Mouse (Mus musculus) myocyte (in vitro differentiated cells): ENCODE data around the gene Tgm6. TPM values are rescaled to one million over a fixed set of nuclear protein-coding genes. Genes with fewer than 3 reads are reported as not detected.
A peak's percentile ranks its signal among the peaks of the same experiment; 100 is the strongest.

Experiments
- H3K27me3 ChIP-seq: one replicate; pipeline ENCODE4 v1.6.1; 2011; ENCODE audit not compliant: control insufficient read depth, insufficient read depth, insufficient read length
- H3K36me3 ChIP-seq: one replicate; pipeline ENCODE4 v1.6.1; 2011; ENCODE audit not compliant: control insufficient read depth, insufficient read depth
- H3K4me2 ChIP-seq: one replicate; pipeline ENCODE4 v1.6.1; 2011; ENCODE audit warnings: low read depth, control low read depth
- H3K4me3 ChIP-seq: one replicate; pipeline ENCODE4 v1.5.1; 2011; ENCODE audit warnings: mild to moderate bottlenecking, control low read depth, moderate library complexity
- H3K79me2 ChIP-seq: one replicate; pipeline ENCODE4 v1.6.1; 2011; ENCODE audit not compliant: control insufficient read depth, insufficient read depth
- H3ac ChIP-seq: one replicate; pipeline ENCODE4 v1.6.1; 2011; ENCODE audit not compliant: control insufficient read depth, insufficient read length
- CEBPB ChIP-seq: IDR thresholded peaks from 2 replicates; pipeline ENCODE4 v1.6.1; 2011; ENCODE audit warnings: mild to moderate bottlenecking, moderate library complexity; ENCODE audit not compliant: poor library complexity, insufficient read depth, severe bottlenecking
- E2F4 ChIP-seq: IDR thresholded peaks from one replicate; pipeline ENCODE4 v1.6.1; 2011; ENCODE audit warnings: mild to moderate bottlenecking, control low read depth, moderate library complexity; ENCODE audit not compliant: insufficient read depth
- MAX ChIP-seq: IDR thresholded peaks from one replicate; pipeline ENCODE4 v1.6.1; 2011; ENCODE audit warnings: low read depth, mild to moderate bottlenecking, control low read depth
- MYOD1 ChIP-seq, 3 experiments: IDR thresholded peaks; one replicate each; pipeline ENCODE4 v1.6.1; 2011; ENCODE audit warnings: control low read depth in 2 of 3, low read depth in 2 of 3, mild to moderate bottlenecking in 2 of 3, moderate library complexity in 1 of 3; ENCODE audit not compliant: insufficient read length in 2 of 3, control insufficient read depth in 1 of 3
- MYOG ChIP-seq, 3 experiments: IDR thresholded peaks; one replicate each; pipeline ENCODE4 v1.6.1; 2011; ENCODE audit warnings: control low read depth in 2 of 3, low read depth in 2 of 3, mild to moderate bottlenecking in 2 of 3; ENCODE audit not compliant: insufficient read length in 2 of 3, control insufficient read depth in 1 of 3, insufficient read depth in 1 of 3
- POLR2A ChIP-seq: IDR thresholded peaks from one replicate; pipeline ENCODE4 v1.6.1; 2011; ENCODE audit warnings: low read depth, mild to moderate bottlenecking, control low read depth, moderate library complexity; ENCODE audit not compliant: insufficient read length
- POLR2AphosphoS2 ChIP-seq: IDR thresholded peaks from one replicate; pipeline ENCODE4 v1.6.1; 2011; ENCODE audit warnings: low read depth, control low read depth; ENCODE audit not compliant: insufficient read length
- REST ChIP-seq: IDR thresholded peaks from one replicate; pipeline ENCODE4 v1.6.1; 2011; ENCODE audit warnings: mild to moderate bottlenecking, control low read depth, moderate library complexity; ENCODE audit not compliant: insufficient read depth, insufficient read length
- SRF ChIP-seq: IDR thresholded peaks from one replicate; pipeline ENCODE4 v1.6.1; 2011; ENCODE audit warnings: low read depth; ENCODE audit not compliant: control insufficient read depth, insufficient read length
- TCF12 ChIP-seq: IDR thresholded peaks from one replicate; pipeline ENCODE4 v1.6.1; 2011; ENCODE audit warnings: mild to moderate bottlenecking, control low read depth; ENCODE audit not compliant: poor library complexity, insufficient read depth, severe bottlenecking
- TCF3 ChIP-seq: IDR thresholded peaks from one replicate; pipeline ENCODE4 v1.6.1; 2011; ENCODE audit warnings: low read depth, control low read depth; ENCODE audit not compliant: insufficient read length
- USF1 ChIP-seq: IDR thresholded peaks from one replicate; pipeline ENCODE4 v1.6.1; 2011; ENCODE audit warnings: low read depth, mild to moderate bottlenecking, control low read depth, moderate library complexity
- polyA plus RNA-seq: library from polyadenylated mRNA; unstranded; fragments of >200 nt; fragmentation: generic; extraction: Trizol; gene quantifications from one replicate; pipeline ENCODE4 v1.2.1, GENCODE M21; 2012; ENCODE audit warnings: missing spikeins

The Tgm6 gene
- polyA plus RNA-seq, 1 experiment: not detected

- Histone ChIP-seq H3K27me3 (no peaks in the 10 kb centered on the region), H3K36me3 (peaks cover 25% of the 10 kb centered on the region), H3K79me2 (peaks cover 43% of the 10 kb centered on the region), H3K4me3 (peak overlapping the region; percentile 70), H3K4me2 (peak overlapping the region; percentile 82), H3ac (peak overlapping the region; percentile 82)
- TF ChIP-seq POLR2A: no peak
- no peak for TF ChIP-seq TCF3
- no peak for TF ChIP-seq POLR2AphosphoS2
- TF ChIP-seq E2F4: no peak
- no peak for TF ChIP-seq REST
- no peak for TF ChIP-seq USF1
- no peak for TF ChIP-seq CEBPB
- no peak for TF ChIP-seq MYOG (IDR thresholded peaks at IDR 0.05; ENCODE audit: control insufficient read depth in 1 of 3, insufficient read depth in 1 of 3, insufficient read length in 2 of 3, low read depth in 2 of 3)
- TF ChIP-seq MYOD1 (IDR thresholded peaks at IDR 0.05; ENCODE audit: control insufficient read depth in 1 of 3, insufficient read length in 2 of 3, low read depth in 2 of 3): no peak
- no peak for TF ChIP-seq SRF
- no peak for TF ChIP-seq MAX
- no peak for TF ChIP-seq TCF12
Measured at GRCm38 (mm10) chr2:130178381-130178705, 66.1 kb downstream of the Tgm6 start.

DNA sequence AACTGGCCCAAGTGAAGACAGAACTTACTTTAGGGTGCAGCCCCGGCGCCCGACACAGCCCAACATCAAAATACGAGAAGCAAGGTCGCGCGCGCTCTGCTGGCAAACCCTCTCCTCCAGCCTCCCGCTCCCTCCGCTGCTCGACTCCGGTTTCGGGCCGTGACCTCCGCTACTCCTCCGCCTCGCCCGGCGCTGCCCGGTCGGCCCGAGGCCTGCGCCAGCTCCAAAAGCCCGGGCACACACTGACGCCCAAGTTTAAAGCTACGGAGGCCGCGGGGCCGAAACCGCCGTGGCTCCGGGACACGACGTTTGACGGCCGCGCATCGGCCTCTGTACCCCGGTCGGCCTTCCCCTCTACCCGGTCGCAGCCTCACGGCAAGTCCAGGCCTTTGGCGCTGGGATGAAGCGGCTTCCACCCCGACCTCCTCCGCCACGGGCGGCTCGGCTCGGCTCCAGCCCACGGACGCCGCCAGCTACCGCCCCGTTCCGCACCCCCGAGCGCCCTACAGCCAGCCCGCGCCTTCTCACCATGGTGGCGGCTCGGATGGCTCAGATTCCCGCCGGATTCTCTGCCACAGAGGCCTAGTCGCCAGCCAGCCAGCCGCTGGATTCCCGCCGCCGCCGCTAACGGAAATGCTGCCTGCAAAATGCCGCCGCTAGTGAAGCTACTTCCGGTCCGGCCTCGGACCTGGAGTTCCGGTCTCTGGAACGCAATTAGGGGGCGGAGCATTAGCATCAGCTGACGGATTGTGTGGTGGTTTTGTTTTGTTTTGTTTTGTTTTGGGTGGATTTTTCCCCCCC lies 66.7 kb downstream of the Tgm6 start, which contains the start of gene Snrpb:
Gene Snrpb (minus strand): TSS at position 698 of the 801 bp plus-strand sequence.
- no peak for TF ChIP-seq MYOG (IDR thresholded peaks at IDR 0.05; ENCODE audit: control insufficient read depth in 1 of 3, insufficient read depth in 1 of 3, insufficient read length in 2 of 3, low read depth in 2 of 3)
- no peak for TF ChIP-seq REST
- no peak for TF ChIP-seq TCF12
- TF ChIP-seq POLR2A: peak; percentile 88
- TF ChIP-seq CEBPB: no peak
- TF ChIP-seq TCF3: no peak
- TF ChIP-seq POLR2AphosphoS2: peak; percentile 64
- TF ChIP-seq SRF: no peak
- TF ChIP-seq E2F4: peak; percentile 43
- no peak for TF ChIP-seq MAX
- TF ChIP-seq USF1: peak; percentile 87
- peak in 1 of 3 experiments; percentile 6 for TF ChIP-seq MYOD1 (IDR thresholded peaks at IDR 0.05; ENCODE audit: control insufficient read depth in 1 of 3, insufficient read length in 2 of 3, low read depth in 2 of 3)
- Histone ChIP-seq H3ac (peak within 1 kb of the TSS; percentile 82), H3K79me2 (peaks cover 43% of the 10 kb centered on the region), H3K4me3 (peak within 1 kb of the TSS; percentile 70), H3K4me2 (peak within 1 kb of the TSS; percentile 90), H3K27me3 (no peaks in the 10 kb centered on the region), H3K36me3 (peaks cover 19% of the 10 kb centered on the region)

- Histone ChIP-seq H3K36me3 (peaks cover 19% of the 10 kb centered on the region), H3K79me2 (peaks cover 43% of the 10 kb centered on the region), H3K27me3 (no peaks in the 10 kb centered on the region), H3K4me2 (peak overlapping the region; percentile 90), H3ac (peak overlapping the region; percentile 82), H3K4me3 (peak overlapping the region; percentile 70)
- TF ChIP-seq CEBPB (no peak), POLR2AphosphoS2 (no peak), MYOG (IDR thresholded peaks at IDR 0.05; ENCODE audit: control insufficient read depth in 1 of 3, insufficient read depth in 1 of 3, insufficient read length in 2 of 3, low read depth in 2 of 3) (no peak)
Measured at GRCm38 (mm10) chr2:130179507-130180019, 67.3 kb downstream of the Tgm6 start.

- H3K4me3 ChIP-seq: no peak overlapping the region
- H3ac ChIP-seq: no peak overlapping the region
- TF ChIP-seq CEBPB: no peak
- no peak for TF ChIP-seq TCF12
- no peak for TF ChIP-seq REST
- no peak for TF ChIP-seq USF1
- no peak for TF ChIP-seq TCF3
- H3K4me2 ChIP-seq: no peak overlapping the region
- H3K36me3 ChIP-seq: no peaks in the 10 kb centered on the region
- no peaks in the 10 kb centered on the region for H3K27me3 ChIP-seq
- no peaks in the 10 kb centered on the region for H3K79me2 ChIP-seq
Measured at GRCm38 (mm10) chr2:130188391-130188790, 76.2 kb downstream of the Tgm6 start.

DNA sequence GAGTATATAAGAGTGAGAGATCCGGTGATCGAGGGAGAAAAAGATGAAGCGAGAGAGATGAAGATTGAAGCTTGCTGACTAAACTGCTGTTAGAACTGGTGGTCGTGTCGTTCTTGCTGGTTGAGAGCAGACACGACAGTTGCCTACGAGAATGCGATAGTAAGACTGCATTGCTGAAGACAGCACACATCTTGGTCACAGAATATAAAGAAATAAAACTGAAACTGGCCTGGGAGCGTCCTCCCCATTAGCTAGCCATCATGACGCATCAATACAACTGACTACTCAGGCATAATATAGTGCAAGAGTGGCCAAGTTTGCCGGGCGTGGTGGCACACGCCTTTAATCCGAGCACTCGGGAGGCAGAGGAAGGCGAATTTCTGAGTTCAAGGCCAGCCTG lies 82.7 kb downstream of the Tgm6 start, which contains the start of gene Tmc2:
Gene Tmc2 (plus strand): TSS at position 301 of the 400 bp plus-strand sequence.
- no peak for TF ChIP-seq USF1
- no peak for TF ChIP-seq POLR2A
- no peak for TF ChIP-seq TCF3
- TF ChIP-seq MAX: no peak
- TF ChIP-seq E2F4: no peak
- no peak for TF ChIP-seq SRF
- no peak for TF ChIP-seq POLR2AphosphoS2
- TF ChIP-seq MYOD1 (IDR thresholded peaks at IDR 0.05; ENCODE audit: control insufficient read depth in 1 of 3, insufficient read length in 2 of 3, low read depth in 2 of 3): no peak
- no peak for TF ChIP-seq MYOG (IDR thresholded peaks at IDR 0.05; ENCODE audit: control insufficient read depth in 1 of 3, insufficient read depth in 1 of 3, insufficient read length in 2 of 3, low read depth in 2 of 3)
- TF ChIP-seq TCF12: no peak
- no peak for TF ChIP-seq REST
- TF ChIP-seq CEBPB: no peak
- no peaks in the 10 kb centered on the region for H3K79me2 ChIP-seq
- no peak within 1 kb of the TSS for H3K4me2 ChIP-seq
- H3K36me3 ChIP-seq: no peaks in the 10 kb centered on the region
- H3K4me3 ChIP-seq: no peak within 1 kb of the TSS
- H3ac ChIP-seq: no peak within 1 kb of the TSS
- no peaks in the 10 kb centered on the region for H3K27me3 ChIP-seq
